Mouse (Mus musculus): ENCODE measurements around the gene Nedd9. TPM values are rescaled to one million over a fixed set of nuclear protein-coding genes. Genes with fewer than 3 reads are reported as not detected.
A peak's percentile ranks its signal among the peaks of the same experiment; 100 is the strongest.

Gene Nedd9
- total and polyA plus RNA-seq, 2 experiments = 2.5 to 3.3 TPM

GRCm38 (mm10) chr13:41422581-41422980 lies 64.6 kb downstream of the Nedd9 start:
- peaks cover 6% of the 10 kb centered on the region; the same call in 1 of the 2 replicates for H3K4me1 ChIP-seq (ENCODE audit: control insufficient read depth, insufficient read depth, low read length)
- H3K9ac ChIP-seq (ENCODE audit: low read depth, low read length) = no peak overlapping the region
- no peaks in the 10 kb centered on the region for H3K79me2 ChIP-seq (ENCODE audit: control insufficient read depth, insufficient read depth, low read length)
- H3K4me3 ChIP-seq (ENCODE audit: insufficient read depth, low read depth, low read length) = no peak overlapping the region
- H3K27ac ChIP-seq (replicated peaks; ENCODE audit: insufficient read depth, low read depth, low read length) = no peak overlapping the region
- no peaks in the 10 kb centered on the region for H3K36me3 ChIP-seq (ENCODE audit: control insufficient read depth, insufficient read depth, low read length)
- no peaks in the 10 kb centered on the region for H3K27me3 ChIP-seq (ENCODE audit: control insufficient read depth, insufficient read depth, low read length)
- TF ChIP-seq CTCF (IDR thresholded peaks at IDR 0.05; ENCODE audit: low read depth, low read length) (no peak), POLR2A (IDR thresholded peaks at IDR 0.05; ENCODE audit: extremely low read depth, insufficient read depth, low read length) (no peak)
- 95% methylated on average over 5 of the region's 5 CpGs for WGBS
- DNase-seq (ENCODE audit: extremely low read depth, low read depth, low spot score) = no peak

- DNase-seq (ENCODE audit: extremely low read depth, low read depth, low spot score) = peak; percentile 84
- H3K79me2 ChIP-seq (ENCODE audit: control insufficient read depth, insufficient read depth, low read length) = no peaks in the 10 kb centered on the region
These were observed 66.8 kb downstream of the Nedd9 start for GRCm38 (mm10) chr13:41420376-41420775.

GRCm38 (mm10) chr13:41418198-41418869 lies 68.8 kb downstream of the Nedd9 start:
- H3K4me3 ChIP-seq (ENCODE audit: insufficient read depth, low read depth, low read length) = no peak overlapping the region
- no peak for DNase-seq (ENCODE audit: extremely low read depth, low read depth, low spot score)
- peaks cover 4% of the 10 kb centered on the region; the same call in 1 of the 2 replicates for H3K4me1 ChIP-seq (ENCODE audit: control insufficient read depth, insufficient read depth, low read length)
- no peak for TF ChIP-seq POLR2A (IDR thresholded peaks at IDR 0.05; ENCODE audit: extremely low read depth, insufficient read depth, low read length)
- TF ChIP-seq CTCF (IDR thresholded peaks at IDR 0.05; ENCODE audit: low read depth, low read length) = no peak
- WGBS = 90% methylated on average over 13 of the region's 13 CpGs
- no peaks in the 10 kb centered on the region for H3K79me2 ChIP-seq (ENCODE audit: control insufficient read depth, insufficient read depth, low read length)
- H3K36me3 ChIP-seq (ENCODE audit: control insufficient read depth, insufficient read depth, low read length) = no peaks in the 10 kb centered on the region
- no peaks in the 10 kb centered on the region for H3K27me3 ChIP-seq (ENCODE audit: control insufficient read depth, insufficient read depth, low read length)
- H3K27ac ChIP-seq (replicated peaks; ENCODE audit: insufficient read depth, low read depth, low read length) = no peak overlapping the region
- no peak overlapping the region for H3K9ac ChIP-seq (ENCODE audit: low read depth, low read length)

More at GRCm38 (mm10) chr13:41420376-41420775, 66.8 kb downstream of the Nedd9 start:
- no peak overlapping the region for H3K4me3 ChIP-seq (ENCODE audit: insufficient read depth, low read depth, low read length)
- TF ChIP-seq CTCF (IDR thresholded peaks at IDR 0.05; ENCODE audit: low read depth, low read length) (no peak), POLR2A (IDR thresholded peaks at IDR 0.05; ENCODE audit: extremely low read depth, insufficient read depth, low read length) (no peak)
- H3K4me1 ChIP-seq (ENCODE audit: control insufficient read depth, insufficient read depth, low read length) = peaks cover 6% of the 10 kb centered on the region; the same call in 1 of the 2 replicates
- no peaks in the 10 kb centered on the region for H3K27me3 ChIP-seq (ENCODE audit: control insufficient read depth, insufficient read depth, low read length)
- no peak overlapping the region for H3K27ac ChIP-seq (replicated peaks; ENCODE audit: insufficient read depth, low read depth, low read length)
- 54% methylated on average over 4 of the region's 4 CpGs for whole genome bisulfite sequencing
- no peaks in the 10 kb centered on the region for H3K36me3 ChIP-seq (ENCODE audit: control insufficient read depth, insufficient read depth, low read length)
- no peak overlapping the region for H3K9ac ChIP-seq (ENCODE audit: low read depth, low read length)

- no peak overlapping the region for H3K9ac ChIP-seq (ENCODE audit: low read depth, low read length)
- H3K27ac ChIP-seq (replicated peaks; ENCODE audit: insufficient read depth, low read depth, low read length) = no peak overlapping the region
- H3K4me3 ChIP-seq (ENCODE audit: insufficient read depth, low read depth, low read length) = no peak overlapping the region
- no peaks in the 10 kb centered on the region for H3K27me3 ChIP-seq (ENCODE audit: control insufficient read depth, insufficient read depth, low read length)
- no peak for TF ChIP-seq CTCF (IDR thresholded peaks at IDR 0.05; ENCODE audit: low read depth, low read length)
- no peak for TF ChIP-seq POLR2A (IDR thresholded peaks at IDR 0.05; ENCODE audit: extremely low read depth, insufficient read depth, low read length)
- 89% methylated on average over 11 of the region's 11 CpGs for WGBS
- H3K79me2 ChIP-seq (ENCODE audit: control insufficient read depth, insufficient read depth, low read length) = no peaks in the 10 kb centered on the region
- DNase-seq (ENCODE audit: extremely low read depth, low read depth, low spot score) = no peak
- peaks cover 4% of the 10 kb centered on the region; the same call in 1 of the 2 replicates for H3K4me1 ChIP-seq (ENCODE audit: control insufficient read depth, insufficient read depth, low read length)
- no peaks in the 10 kb centered on the region for H3K36me3 ChIP-seq (ENCODE audit: control insufficient read depth, insufficient read depth, low read length)
These were observed 70.8 kb downstream of the Nedd9 start for GRCm38 (mm10) chr13:41416065-41417016.

- DNase-seq (ENCODE audit: extremely low read depth, low read depth, low spot score) = peak; percentile 54
- TF ChIP-seq CTCF (IDR thresholded peaks at IDR 0.05; ENCODE audit: low read depth, low read length) (no peak), POLR2A (IDR thresholded peaks at IDR 0.05; ENCODE audit: extremely low read depth, insufficient read depth, low read length) (no peak)
These were observed 76.7 kb downstream of the Nedd9 start for GRCm38 (mm10) chr13:41410191-41411074.

More at GRCm38 (mm10) chr13:41410191-41411074, 76.7 kb downstream of the Nedd9 start:
- no peak overlapping the region for H3K4me3 ChIP-seq (ENCODE audit: insufficient read depth, low read depth, low read length)
- H3K4me1 ChIP-seq (ENCODE audit: control insufficient read depth, insufficient read depth, low read length) = peaks cover 10% of the 10 kb centered on the region
- no peaks in the 10 kb centered on the region for H3K27me3 ChIP-seq (ENCODE audit: control insufficient read depth, insufficient read depth, low read length)
- no peaks in the 10 kb centered on the region for H3K79me2 ChIP-seq (ENCODE audit: control insufficient read depth, insufficient read depth, low read length)
- WGBS = 45% methylated on average over 13 of the region's 13 CpGs
- H3K36me3 ChIP-seq (ENCODE audit: control insufficient read depth, insufficient read depth, low read length) = no peaks in the 10 kb centered on the region
- H3K9ac ChIP-seq (ENCODE audit: low read depth, low read length) = no peak overlapping the region
- no peak overlapping the region for H3K27ac ChIP-seq (replicated peaks; ENCODE audit: insufficient read depth, low read depth, low read length)
